Mouse (Mus musculus): ENCODE measurements at regions not wholly inside any gene's neighbourhood (a gene's known extent, or its start where the extent isn't known, plus 50 kb on each side); places are given as distances from the start of the nearest gene placed in this dataset.

- H3K27ac ChIP-seq (replicated peaks in 1 of 2; ENCODE audit: control insufficient read depth in 1 of 2, insufficient read depth in 1 of 2, low read depth in 2 of 2, low read length in 2 of 2): no peak overlapping the region
- H3K27me3 ChIP-seq (ENCODE audit: control insufficient read depth, insufficient read depth, low read length): no peaks in the 10 kb centered on the region
- H3K4me3 ChIP-seq (ENCODE audit: control insufficient read depth in 1 of 2, insufficient read depth in 1 of 2, low read depth in 1 of 2, low read length in 2 of 2): no peak overlapping the region
- no peak for ATAC-seq (ENCODE audit: insufficient number of reproducible peaks, insufficient read depth, low FRiP score, low read depth)
- no peaks in the 10 kb centered on the region for H3K36me3 ChIP-seq (ENCODE audit: control insufficient read depth, insufficient read depth, low read length)
- no peaks in the 10 kb centered on the region for H3K4me1 ChIP-seq (ENCODE audit: control insufficient read depth in 2 of 2, insufficient read depth in 2 of 2, low read length in 2 of 2)
- no peak overlapping the region for H3K4me2 ChIP-seq (ENCODE audit: low read length)
- H3K9me3 ChIP-seq (ENCODE audit: control insufficient read depth, low read length): no peaks in the 10 kb centered on the region
- 48% methylated on average over 2 of the region's 2 CpGs for WGBS
- H3K9ac ChIP-seq (ENCODE audit: low read length): no peak overlapping the region
These were observed 1037.0 kb downstream of the Car8 start for GRCm38 (mm10) chr4:7201816-7202215.

GRCm38 (mm10) chr4:7199941-7200340, 1038.9 kb downstream of the Car8 start:
- no peaks in the 10 kb centered on the region for H3K27me3 ChIP-seq (ENCODE audit: control insufficient read depth, insufficient read depth, low read length)
- no peak overlapping the region for H3K4me2 ChIP-seq (ENCODE audit: low read length)
- no peaks in the 10 kb centered on the region for H3K36me3 ChIP-seq (ENCODE audit: control insufficient read depth, insufficient read depth, low read length)
- no peak overlapping the region for H3K9ac ChIP-seq (ENCODE audit: low read length)
- no peaks in the 10 kb centered on the region for H3K9me3 ChIP-seq (ENCODE audit: control insufficient read depth, low read length)
- no peak for ATAC-seq (ENCODE audit: insufficient number of reproducible peaks, insufficient read depth, low FRiP score, low read depth)
- no peaks in the 10 kb centered on the region for H3K4me1 ChIP-seq (ENCODE audit: control insufficient read depth in 2 of 2, insufficient read depth in 2 of 2, low read length in 2 of 2)
- H3K27ac ChIP-seq (replicated peaks in 1 of 2; ENCODE audit: control insufficient read depth in 1 of 2, insufficient read depth in 1 of 2, low read depth in 2 of 2, low read length in 2 of 2): no peak overlapping the region
- H3K4me3 ChIP-seq (ENCODE audit: control insufficient read depth in 1 of 2, insufficient read depth in 1 of 2, low read depth in 1 of 2, low read length in 2 of 2): no peak overlapping the region
- 81% methylated on average over 2 of the region's 2 CpGs for WGBS

GRCm38 (mm10) chr4:7199052-7199451, 1039.8 kb downstream of the Car8 start:
- 87% methylated on average over 2 of the region's 2 CpGs for WGBS

GRCm38 (mm10) chr4:7196570-7196969, 1042.3 kb downstream of the Car8 start:
- Histone ChIP-seq H3K27me3 (ENCODE audit: control insufficient read depth, insufficient read depth, low read length) (no peaks in the 10 kb centered on the region), H3K4me1 (ENCODE audit: control insufficient read depth in 2 of 2, insufficient read depth in 2 of 2, low read length in 2 of 2) (no peaks in the 10 kb centered on the region), H3K9me3 (ENCODE audit: control insufficient read depth, low read length) (no peaks in the 10 kb centered on the region), H3K9ac (ENCODE audit: low read length) (no peak overlapping the region), H3K4me2 (ENCODE audit: low read length) (no peak overlapping the region), H3K36me3 (ENCODE audit: control insufficient read depth, insufficient read depth, low read length) (no peaks in the 10 kb centered on the region), H3K4me3 (ENCODE audit: control insufficient read depth in 1 of 2, insufficient read depth in 1 of 2, low read depth in 1 of 2, low read length in 2 of 2) (no peak overlapping the region), H3K27ac (replicated peaks in 1 of 2; ENCODE audit: control insufficient read depth in 1 of 2, insufficient read depth in 1 of 2, low read depth in 2 of 2, low read length in 2 of 2) (no peak overlapping the region)
- ATAC-seq (ENCODE audit: insufficient number of reproducible peaks, insufficient read depth, low FRiP score, low read depth): no peak
- 72% methylated on average over 3 of the region's 3 CpGs for WGBS

More at GRCm38 (mm10) chr4:7199052-7199451, 1039.8 kb downstream of the Car8 start:
- Histone ChIP-seq H3K9me3 (ENCODE audit: control insufficient read depth, low read length) (no peaks in the 10 kb centered on the region), H3K27ac (replicated peaks in 1 of 2; ENCODE audit: control insufficient read depth in 1 of 2, insufficient read depth in 1 of 2, low read depth in 2 of 2, low read length in 2 of 2) (no peak overlapping the region), H3K27me3 (ENCODE audit: control insufficient read depth, insufficient read depth, low read length) (no peaks in the 10 kb centered on the region), H3K36me3 (ENCODE audit: control insufficient read depth, insufficient read depth, low read length) (no peaks in the 10 kb centered on the region), H3K4me1 (ENCODE audit: control insufficient read depth in 2 of 2, insufficient read depth in 2 of 2, low read length in 2 of 2) (no peaks in the 10 kb centered on the region), H3K4me3 (ENCODE audit: control insufficient read depth in 1 of 2, insufficient read depth in 1 of 2, low read depth in 1 of 2, low read length in 2 of 2) (no peak overlapping the region), H3K9ac (ENCODE audit: low read length) (no peak overlapping the region), H3K4me2 (ENCODE audit: low read length) (no peak overlapping the region)
- ATAC-seq (ENCODE audit: insufficient number of reproducible peaks, insufficient read depth, low FRiP score, low read depth): no peak

GRCm38 (mm10) chr4:7195619-7196018, 1043.2 kb downstream of the Car8 start:
- H3K27me3 ChIP-seq (ENCODE audit: control insufficient read depth, insufficient read depth, low read length): no peaks in the 10 kb centered on the region
- H3K27ac ChIP-seq (replicated peaks in 1 of 2; ENCODE audit: control insufficient read depth in 1 of 2, insufficient read depth in 1 of 2, low read depth in 2 of 2, low read length in 2 of 2): no peak overlapping the region
- H3K4me1 ChIP-seq (ENCODE audit: control insufficient read depth in 2 of 2, insufficient read depth in 2 of 2, low read length in 2 of 2): no peaks in the 10 kb centered on the region
- H3K4me3 ChIP-seq (ENCODE audit: control insufficient read depth in 1 of 2, insufficient read depth in 1 of 2, low read depth in 1 of 2, low read length in 2 of 2): no peak overlapping the region
- H3K4me2 ChIP-seq (ENCODE audit: low read length): no peak overlapping the region
- no peaks in the 10 kb centered on the region for H3K9me3 ChIP-seq (ENCODE audit: control insufficient read depth, low read length)
- H3K9ac ChIP-seq (ENCODE audit: low read length): no peak overlapping the region
- no peaks in the 10 kb centered on the region for H3K36me3 ChIP-seq (ENCODE audit: control insufficient read depth, insufficient read depth, low read length)
- ATAC-seq (ENCODE audit: insufficient number of reproducible peaks, insufficient read depth, low FRiP score, low read depth): no peak
- 62% methylated on average over 1 of the region's 1 CpGs for WGBS

- H3K27ac ChIP-seq (replicated peaks in 1 of 2; ENCODE audit: control insufficient read depth in 1 of 2, insufficient read depth in 1 of 2, low read depth in 2 of 2, low read length in 2 of 2): no peak overlapping the region
- H3K4me2 ChIP-seq (ENCODE audit: low read length): no peak overlapping the region
- H3K9ac ChIP-seq (ENCODE audit: low read length): no peak overlapping the region
- no peak for ATAC-seq (ENCODE audit: insufficient number of reproducible peaks, insufficient read depth, low FRiP score, low read depth)
- H3K27me3 ChIP-seq (ENCODE audit: control insufficient read depth, insufficient read depth, low read length): no peaks in the 10 kb centered on the region
- no peaks in the 10 kb centered on the region for H3K36me3 ChIP-seq (ENCODE audit: control insufficient read depth, insufficient read depth, low read length)
- WGBS: 47% methylated on average over 3 of the region's 3 CpGs
- no peaks in the 10 kb centered on the region for H3K4me1 ChIP-seq (ENCODE audit: control insufficient read depth in 2 of 2, insufficient read depth in 2 of 2, low read length in 2 of 2)
- no peaks in the 10 kb centered on the region for H3K9me3 ChIP-seq (ENCODE audit: control insufficient read depth, low read length)
- H3K4me3 ChIP-seq (ENCODE audit: control insufficient read depth in 1 of 2, insufficient read depth in 1 of 2, low read depth in 1 of 2, low read length in 2 of 2): no peak overlapping the region
These were observed 1046.9 kb downstream of the Car8 start for GRCm38 (mm10) chr4:7191912-7192311.

GRCm38 (mm10) chr4:7191228-7191627, 1047.6 kb downstream of the Car8 start:
- Histone ChIP-seq H3K27ac (replicated peaks in 1 of 2; ENCODE audit: control insufficient read depth in 1 of 2, insufficient read depth in 1 of 2, low read depth in 2 of 2, low read length in 2 of 2) (no peak overlapping the region), H3K4me3 (ENCODE audit: control insufficient read depth in 1 of 2, insufficient read depth in 1 of 2, low read depth in 1 of 2, low read length in 2 of 2) (no peak overlapping the region)
- ATAC-seq (ENCODE audit: insufficient number of reproducible peaks, insufficient read depth, low FRiP score, low read depth): no peak

GRCm38 (mm10) chr4:7175030-7175429, 1063.8 kb downstream of the Car8 start:
- Histone ChIP-seq H3K27ac (replicated peaks in 1 of 2; ENCODE audit: control insufficient read depth in 1 of 2, insufficient read depth in 1 of 2, low read depth in 2 of 2, low read length in 2 of 2) (no peak overlapping the region), H3K9me3 (ENCODE audit: control insufficient read depth, low read length) (no peaks in the 10 kb centered on the region), H3K9ac (ENCODE audit: low read length) (no peak overlapping the region), H3K36me3 (ENCODE audit: control insufficient read depth, insufficient read depth, low read length) (no peaks in the 10 kb centered on the region), H3K4me1 (ENCODE audit: control insufficient read depth in 2 of 2, insufficient read depth in 2 of 2, low read length in 2 of 2) (no peaks in the 10 kb centered on the region), H3K4me3 (ENCODE audit: control insufficient read depth in 1 of 2, insufficient read depth in 1 of 2, low read depth in 1 of 2, low read length in 2 of 2) (no peak overlapping the region), H3K27me3 (ENCODE audit: control insufficient read depth, insufficient read depth, low read length) (no peaks in the 10 kb centered on the region), H3K4me2 (ENCODE audit: low read length) (no peak overlapping the region)
- no peak for ATAC-seq (ENCODE audit: insufficient number of reproducible peaks, insufficient read depth, low FRiP score, low read depth)
- 73% methylated on average over 9 of the region's 9 CpGs for WGBS

More at GRCm38 (mm10) chr4:7191228-7191627, 1047.6 kb downstream of the Car8 start:
- Histone ChIP-seq H3K4me1 (ENCODE audit: control insufficient read depth in 2 of 2, insufficient read depth in 2 of 2, low read length in 2 of 2) (no peaks in the 10 kb centered on the region), H3K27me3 (ENCODE audit: control insufficient read depth, insufficient read depth, low read length) (no peaks in the 10 kb centered on the region), H3K9ac (ENCODE audit: low read length) (no peak overlapping the region), H3K9me3 (ENCODE audit: control insufficient read depth, low read length) (no peaks in the 10 kb centered on the region), H3K4me2 (ENCODE audit: low read length) (no peak overlapping the region), H3K36me3 (ENCODE audit: control insufficient read depth, insufficient read depth, low read length) (no peaks in the 10 kb centered on the region)
- WGBS: 88% methylated on average over 3 of the region's 3 CpGs

Measured in heart, embryonic 14.5 days (tissue).